Mouse (Mus musculus): ENCODE data around the gene Mogs.

The Mogs gene

DNA sequence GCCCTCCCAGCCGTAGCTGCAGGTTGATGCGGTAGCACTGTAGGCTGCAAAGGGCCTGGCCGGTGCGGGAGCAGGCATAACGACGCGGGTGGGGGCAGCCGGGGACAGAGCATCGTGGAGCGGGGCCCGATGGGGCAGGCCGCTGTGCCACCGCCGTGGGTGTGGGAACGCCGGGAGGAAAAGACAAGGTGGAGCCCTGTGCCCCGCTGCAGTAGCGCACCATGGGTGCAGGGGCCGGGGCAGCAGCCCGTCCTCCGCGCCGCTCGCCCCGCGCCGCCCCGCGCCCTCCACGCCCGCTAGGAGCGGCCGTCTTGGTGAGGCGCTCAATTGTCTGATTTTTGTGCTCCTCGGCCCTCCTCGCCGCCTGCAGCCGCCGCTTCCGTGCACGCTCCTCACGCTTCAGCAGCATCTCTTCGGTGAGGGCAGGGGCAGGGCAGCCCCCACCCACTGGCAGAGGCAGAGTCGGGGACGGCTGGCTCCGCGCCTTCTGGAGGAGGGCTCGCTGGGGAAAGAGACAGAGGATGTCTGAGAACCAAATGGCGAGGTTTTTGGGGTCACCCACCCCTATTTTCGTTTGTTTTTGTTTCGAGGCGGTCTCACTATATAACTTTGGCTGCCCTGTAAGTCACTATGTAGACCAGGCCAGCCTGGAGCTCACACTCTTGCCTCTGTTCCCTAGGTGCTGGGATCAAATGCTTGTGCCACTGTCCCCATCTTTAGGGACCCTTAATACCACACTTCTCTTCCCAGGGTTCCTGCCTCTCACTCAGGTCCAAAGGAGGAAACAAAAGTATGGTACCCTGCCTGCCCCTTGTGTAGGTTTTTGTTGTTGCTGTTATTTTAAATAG, 6.8 kb downstream of the Mogs start:
- no peak for DNase-seq (ENCODE audit: extremely low read depth, low read depth)

DNA sequence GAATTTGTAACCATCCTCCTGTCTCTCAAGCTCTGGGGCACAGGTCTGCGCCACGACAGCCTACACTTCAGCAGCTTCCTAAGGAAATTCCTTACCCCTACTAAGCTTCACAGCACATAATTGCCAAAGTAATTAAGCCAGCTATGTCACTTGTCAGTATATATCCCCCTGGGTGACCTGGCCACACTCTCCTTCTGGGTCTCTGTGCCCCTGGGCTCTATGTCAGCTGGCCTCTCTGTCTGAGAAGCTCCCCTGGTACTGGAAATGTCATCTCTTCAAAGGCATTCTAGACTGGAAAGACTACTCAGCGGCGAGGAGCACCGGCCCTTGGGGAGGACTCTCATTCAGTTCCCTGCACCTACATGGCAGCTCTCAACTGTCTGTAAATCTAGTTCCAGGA, 7.7 kb downstream of the Mogs start:
- DNase-seq (ENCODE audit: extremely low read depth, low read depth), result no peak

DNA sequence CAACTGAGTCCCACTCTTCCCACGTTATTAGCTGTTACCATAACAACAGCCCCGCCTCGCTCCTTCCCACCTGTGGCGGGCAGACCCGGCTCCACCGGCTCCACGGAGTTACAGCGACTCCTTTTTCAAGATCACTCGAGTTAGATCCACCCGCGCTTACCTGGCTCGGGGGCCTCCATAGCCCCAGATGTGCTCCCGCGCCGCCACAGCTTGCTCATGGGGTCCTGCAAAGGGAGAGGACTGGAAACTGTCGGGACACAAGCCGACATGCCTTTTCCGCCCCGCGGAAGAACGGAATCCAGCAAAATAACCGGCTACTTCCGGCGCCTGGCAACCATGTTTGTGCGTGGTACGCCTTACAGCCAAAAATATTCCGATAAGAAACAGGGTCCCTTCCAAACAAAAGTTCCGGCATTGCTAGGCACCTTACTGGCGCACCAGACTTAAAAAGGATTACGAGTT, 9.6 kb downstream of the Mogs start:
- peak; percentile 97 for DNase-seq (ENCODE audit: extremely low read depth, low read depth)

DNA sequence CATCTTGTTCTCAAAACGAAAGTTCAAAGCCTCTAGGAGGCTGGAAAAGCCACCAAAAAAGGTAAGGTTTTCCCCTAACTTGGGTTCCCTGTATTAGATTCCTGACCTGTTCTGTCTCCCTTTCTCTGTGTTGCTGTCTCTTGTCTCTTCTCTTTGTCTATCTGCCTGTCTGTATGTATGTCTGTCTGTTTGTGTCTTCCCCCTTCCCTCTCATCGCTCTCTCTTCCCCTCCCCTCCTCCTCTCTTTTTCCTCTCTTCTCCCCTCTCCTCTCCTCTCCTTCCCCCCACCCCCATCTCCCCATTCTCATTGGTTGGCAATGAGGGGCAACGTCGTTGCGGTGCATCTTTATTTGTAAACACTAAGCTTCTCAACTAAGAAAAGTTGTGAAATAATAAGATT, 10.0 kb downstream of the Mogs start, which contains the start of gene Ino80b:
Gene Ino80b (minus strand): TSS at position 101 of the 400 bp plus-strand sequence.
- DNase-seq (ENCODE audit: extremely low read depth, low read depth), result no peak

DNA sequence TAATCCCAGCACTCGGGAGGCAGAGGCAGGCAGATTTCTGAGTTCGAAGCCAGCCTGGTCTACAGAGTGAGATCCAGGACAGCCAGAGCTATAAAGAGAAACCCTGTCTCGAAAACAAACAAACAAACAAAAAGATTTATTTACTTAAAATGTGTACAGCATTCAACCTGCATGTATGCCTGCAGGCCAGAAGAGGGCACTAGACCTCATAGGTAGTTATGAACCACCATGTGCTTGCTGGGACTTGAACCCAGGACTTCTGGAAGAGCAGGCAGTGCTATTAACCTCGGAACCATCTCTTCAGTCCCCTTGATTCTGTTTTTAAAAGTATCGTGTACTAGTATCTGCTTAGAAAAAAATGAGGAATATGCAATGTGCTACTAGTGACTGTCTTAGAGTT, 12.1 kb downstream of the Mogs start:
- no peak for DNase-seq (ENCODE audit: extremely low read depth, low read depth)

DNA sequence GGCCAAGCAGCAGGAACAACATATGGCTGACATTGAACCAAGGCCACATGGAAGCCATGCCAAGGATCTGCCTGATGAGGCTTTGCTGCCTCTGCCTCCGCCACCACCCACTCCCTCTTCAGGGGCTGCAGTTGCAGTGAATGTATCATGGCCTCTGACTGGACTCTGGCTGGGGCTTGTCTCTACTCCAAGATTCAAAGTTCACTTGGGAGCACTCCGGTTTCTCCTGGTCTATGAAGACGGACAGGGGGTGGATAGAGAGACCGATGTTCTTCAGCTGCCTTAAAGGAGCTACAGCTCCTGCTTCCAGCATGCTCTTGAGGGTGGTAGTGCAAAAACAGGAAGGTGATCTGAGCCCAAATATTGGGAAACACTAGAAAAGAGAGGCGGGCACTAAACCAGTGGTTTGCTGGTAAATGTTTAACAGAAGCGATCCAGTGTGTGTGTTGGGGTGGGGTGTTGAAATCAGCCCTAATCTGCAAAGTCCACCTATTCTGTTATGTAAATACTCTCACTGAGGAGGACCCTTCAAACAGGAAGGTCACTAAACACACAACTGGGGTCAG, 16.3 kb downstream of the Mogs start:
- DNase-seq (ENCODE audit: extremely low read depth, low read depth), result no peak

DNA sequence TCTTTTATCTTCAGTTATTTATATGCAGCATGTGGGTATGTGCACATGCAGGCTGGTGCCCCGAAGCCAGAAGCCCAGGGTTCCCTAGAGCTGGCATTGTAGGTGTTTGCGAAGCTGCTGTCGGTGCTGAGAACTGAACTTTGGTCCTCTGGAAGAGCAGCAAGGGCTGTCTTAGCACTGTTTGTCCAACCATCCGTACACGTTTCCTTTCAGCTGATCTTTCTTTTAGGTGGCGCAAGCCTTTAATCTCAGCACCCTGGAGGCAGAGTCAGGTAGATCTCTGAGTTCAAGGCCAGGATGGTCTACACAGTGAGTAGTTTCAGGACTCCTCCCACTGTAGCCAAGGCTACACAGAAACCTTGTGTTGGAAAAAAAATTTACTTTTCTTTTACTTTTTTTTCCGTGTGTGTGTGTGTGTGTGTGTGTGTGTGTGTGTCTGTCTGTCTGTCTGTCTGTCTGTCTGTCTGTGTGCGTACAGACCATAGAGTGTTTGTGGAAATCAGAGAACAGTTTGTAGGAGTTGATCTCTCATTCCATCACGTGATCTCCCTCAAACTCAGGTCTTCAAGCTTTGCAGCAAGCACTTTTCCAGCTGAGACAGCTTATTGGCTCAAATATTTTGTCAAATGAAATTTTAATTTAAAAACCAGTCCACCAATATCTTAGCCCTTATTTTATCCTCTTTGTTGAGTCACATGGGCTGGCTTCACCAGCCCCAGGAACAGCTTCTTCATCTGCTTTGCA, 17.1 kb downstream of the Mogs start:
- no peak for DNase-seq (ENCODE audit: extremely low read depth, low read depth)

DNA sequence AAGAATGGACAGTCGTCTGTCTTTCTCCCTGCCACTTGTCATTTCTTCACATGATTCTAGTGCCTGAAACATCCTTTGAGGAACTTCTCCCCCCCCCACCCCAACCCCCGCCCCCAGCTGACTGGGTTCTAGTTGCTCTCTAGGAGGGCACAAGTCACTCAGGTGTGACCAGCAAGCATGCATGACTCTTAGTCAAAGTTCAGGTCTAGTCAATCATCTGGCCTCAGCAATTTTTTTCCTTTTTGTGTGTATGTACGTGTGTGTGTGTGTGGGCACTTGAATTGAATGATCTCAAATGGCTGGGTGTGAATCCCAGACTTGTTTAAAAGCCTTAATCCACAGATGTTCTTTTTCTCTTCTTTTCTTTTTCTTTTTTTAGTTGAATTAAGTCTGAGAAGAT, 18.9 kb downstream of the Mogs start:
- no peak for DNase-seq (ENCODE audit: extremely low read depth, low read depth)

DNA sequence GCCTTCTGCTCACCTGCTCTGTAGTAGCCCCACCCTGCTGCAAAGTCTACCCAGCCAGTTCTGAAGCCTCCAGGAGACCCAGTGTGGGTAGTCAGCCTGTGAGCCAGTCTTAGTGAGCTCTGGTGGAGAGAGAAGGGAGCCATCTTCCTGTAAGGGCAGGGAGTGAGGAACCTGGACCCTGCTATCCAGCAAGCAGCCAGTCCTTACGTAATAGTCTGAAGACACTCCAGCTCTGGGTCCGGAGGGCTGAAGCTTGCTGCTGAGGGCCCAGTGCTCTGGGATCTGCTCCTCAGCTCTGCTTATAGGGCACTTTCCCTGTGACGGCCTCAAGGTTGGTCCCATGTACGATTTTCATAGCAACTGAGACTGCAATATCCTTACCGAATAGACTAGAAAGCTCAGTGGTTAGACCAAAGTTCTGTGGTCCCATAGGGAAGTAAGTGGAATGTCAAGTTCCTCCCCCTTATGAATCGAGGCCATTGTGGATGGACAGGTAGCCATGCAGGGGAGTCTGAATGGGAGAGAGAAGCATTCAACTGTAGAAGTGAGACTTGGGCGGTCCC, 19.7 kb downstream of the Mogs start, which contains the start of gene Rtkn:
Gene Rtkn (plus strand): TSS at position 513 of the 563 bp plus-strand sequence.
- no peak for DNase-seq (ENCODE audit: extremely low read depth, low read depth)

DNA sequence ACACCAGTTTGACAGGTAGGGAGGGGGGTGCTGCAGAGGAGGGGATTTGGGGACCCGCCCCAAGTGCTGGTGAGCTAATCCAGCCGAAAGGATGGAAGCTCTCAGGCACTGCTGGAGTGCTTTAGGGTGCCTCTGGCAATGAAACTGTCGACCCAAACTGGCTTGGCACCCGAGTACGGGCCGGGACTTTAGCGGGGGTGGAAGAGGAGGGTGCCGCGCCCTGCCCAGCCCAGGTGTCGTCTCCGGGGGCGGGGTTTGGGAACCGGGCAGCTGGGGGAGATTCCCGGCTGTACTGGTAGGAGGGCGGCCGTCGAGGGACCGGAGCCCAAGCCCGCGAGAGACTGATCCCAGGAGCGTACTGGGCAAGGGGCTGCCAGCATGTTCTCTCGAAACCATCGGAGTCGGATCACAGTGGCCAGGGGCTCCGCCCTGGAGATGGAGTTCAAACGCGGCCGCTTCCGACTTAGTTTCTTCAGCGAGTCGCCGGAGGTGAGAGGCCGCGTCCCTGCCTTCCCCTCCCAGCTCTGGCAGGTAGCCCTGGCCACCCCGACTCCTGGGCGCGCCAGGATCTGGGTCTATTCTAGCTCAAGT, 20.4 kb downstream of the Mogs start:
- no peak for DNase-seq (ENCODE audit: extremely low read depth, low read depth)

DNA sequence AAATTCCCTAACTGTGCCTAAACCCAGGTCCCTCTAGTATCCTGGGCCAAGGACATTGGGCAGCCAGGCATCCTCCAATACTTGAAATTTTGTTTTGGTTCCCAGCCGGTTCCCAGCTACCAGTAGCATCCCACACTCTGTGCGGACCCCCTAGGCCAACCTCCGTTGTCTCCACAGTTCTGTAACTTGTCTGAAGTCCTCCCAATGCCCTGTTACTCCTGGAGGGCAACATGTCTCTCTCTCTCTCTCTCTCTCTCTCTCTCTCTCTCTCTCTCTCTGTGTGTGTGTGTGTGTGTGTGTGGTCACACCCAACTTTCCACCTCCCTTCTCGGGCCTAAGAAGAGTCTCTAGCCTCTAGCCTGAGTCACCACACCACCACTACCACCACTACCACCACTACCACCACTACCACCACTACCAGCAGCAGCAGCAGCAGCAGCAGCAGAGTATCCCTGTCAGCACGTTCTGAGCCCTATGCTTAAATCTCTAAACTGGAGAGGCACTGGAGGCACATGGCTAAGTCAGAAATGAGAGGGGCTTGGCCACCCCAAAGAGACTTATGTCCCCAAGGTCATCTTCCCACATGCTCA, 21.1 kb downstream of the Mogs start:
- DNase-seq (ENCODE audit: extremely low read depth, low read depth), result no peak

DNA sequence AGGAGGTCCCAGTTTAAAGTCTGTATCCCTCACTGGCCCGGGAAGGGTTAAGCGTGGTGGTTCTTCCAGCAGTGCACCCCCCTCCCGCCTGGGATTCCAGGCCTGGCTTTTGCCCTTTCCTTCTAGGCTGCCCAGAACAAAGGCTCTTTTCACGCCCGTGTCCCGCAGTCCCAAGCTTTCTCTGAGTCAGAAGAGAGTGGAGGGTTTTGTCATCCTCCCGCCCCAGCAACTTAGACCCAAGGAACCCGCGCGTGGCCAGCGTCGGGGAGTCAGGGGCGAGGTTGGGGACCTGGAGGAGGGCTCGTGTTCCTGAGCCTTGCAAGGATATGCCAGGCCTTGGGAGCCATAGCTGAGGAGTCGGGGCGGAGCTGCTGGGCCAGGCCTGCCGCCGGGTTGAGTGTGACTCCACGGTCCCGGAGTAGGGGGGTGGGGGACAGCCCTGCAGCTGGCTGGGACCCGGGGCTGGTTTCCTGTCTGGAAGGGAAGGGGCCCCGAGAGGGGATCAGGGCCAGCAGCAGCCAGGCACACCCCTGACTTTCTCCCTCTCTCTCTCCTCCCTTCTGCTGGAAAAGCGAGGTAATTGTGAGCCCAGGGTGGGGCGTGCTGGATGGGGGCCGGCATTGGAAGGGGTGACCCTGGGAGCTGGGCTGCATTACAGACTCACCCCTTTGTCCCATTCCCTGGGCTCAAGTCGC, 21.7 kb downstream of the Mogs start:
- DNase-seq (ENCODE audit: extremely low read depth, low read depth), result no peak

DNA sequence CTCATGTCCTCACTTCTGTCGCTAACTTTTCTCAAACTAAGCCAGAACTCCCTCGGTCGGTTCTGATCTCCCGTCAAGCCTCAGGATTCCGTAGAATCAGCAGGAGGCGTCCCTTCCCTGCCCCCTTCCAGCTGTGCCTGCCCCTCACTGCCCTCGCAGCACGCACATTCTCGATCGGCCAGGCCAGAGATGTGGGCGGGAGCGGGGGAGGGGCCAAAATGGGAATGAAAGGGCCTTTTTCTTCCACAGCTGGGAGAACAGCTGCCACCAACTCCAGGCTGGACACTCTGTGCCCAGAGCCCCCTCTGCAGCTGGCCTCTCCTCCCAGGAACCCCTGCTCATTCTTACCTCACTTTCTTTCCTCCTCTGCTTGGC, 22.3 kb downstream of the Mogs start:
- DNase-seq (ENCODE audit: extremely low read depth, low read depth), result no peak

DNA sequence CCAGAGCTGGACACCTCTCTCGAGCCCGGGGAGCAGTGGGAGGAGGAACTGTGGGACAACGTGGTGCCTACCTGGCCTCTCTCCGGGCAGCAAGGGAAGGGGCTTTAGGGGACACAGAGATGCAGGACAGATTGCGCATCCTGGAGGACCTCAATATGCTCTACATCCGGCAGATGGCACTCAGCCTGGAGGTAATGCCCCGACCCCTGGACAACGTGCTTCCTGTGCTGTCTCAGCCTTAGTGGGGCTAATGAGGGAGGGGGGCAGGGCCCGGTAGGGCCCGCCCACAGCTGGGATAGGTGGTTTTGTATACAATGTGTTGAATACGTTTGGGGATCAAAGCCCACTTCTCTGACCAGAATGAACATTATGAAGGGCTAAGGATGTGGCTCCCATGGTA, 22.8 kb downstream of the Mogs start:
- no peak for DNase-seq (ENCODE audit: extremely low read depth, low read depth)

DNA sequence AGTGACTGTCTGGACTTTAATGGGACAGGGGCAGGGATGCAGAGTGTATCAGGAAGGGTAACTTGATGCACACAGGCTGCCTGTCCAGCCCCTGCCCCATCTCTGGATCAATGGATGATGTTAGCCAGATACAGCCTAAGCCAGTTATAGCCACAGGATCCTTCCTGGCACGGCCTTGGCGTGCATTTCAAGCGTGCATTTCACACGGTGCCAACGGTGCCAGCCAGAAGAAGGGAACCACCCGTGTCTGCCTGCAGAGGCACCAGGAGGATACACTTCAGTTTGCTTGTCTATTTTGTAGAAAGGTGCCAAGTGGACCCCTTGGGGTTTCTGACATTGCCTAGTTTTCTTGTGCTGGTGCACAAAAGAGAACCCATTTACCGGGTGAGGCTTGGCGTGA, 24.7 kb downstream of the Mogs start:
- no peak for DNase-seq (ENCODE audit: extremely low read depth, low read depth)

DNA sequence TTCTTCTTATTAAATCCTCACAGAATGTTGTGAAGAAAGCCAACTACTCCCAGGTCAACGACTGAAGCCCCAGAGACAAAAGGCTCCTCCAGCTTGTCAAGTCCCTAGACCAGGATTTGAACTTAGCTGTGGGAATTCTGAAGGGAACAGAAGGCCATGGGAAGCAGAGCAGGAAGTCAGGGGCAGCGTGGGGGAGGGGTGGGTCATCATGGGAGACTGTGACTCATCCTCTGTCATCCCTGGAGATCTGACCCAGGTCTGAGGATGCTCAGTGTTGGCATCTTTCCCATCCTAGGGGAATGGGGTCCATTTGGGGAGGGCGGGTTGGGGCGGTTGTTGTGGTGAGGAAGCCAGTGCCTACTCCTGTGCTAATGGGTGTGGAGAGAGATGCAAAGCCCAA, 26.3 kb downstream of the Mogs start:
- DNase-seq (ENCODE audit: extremely low read depth, low read depth), result no peak

DNA sequence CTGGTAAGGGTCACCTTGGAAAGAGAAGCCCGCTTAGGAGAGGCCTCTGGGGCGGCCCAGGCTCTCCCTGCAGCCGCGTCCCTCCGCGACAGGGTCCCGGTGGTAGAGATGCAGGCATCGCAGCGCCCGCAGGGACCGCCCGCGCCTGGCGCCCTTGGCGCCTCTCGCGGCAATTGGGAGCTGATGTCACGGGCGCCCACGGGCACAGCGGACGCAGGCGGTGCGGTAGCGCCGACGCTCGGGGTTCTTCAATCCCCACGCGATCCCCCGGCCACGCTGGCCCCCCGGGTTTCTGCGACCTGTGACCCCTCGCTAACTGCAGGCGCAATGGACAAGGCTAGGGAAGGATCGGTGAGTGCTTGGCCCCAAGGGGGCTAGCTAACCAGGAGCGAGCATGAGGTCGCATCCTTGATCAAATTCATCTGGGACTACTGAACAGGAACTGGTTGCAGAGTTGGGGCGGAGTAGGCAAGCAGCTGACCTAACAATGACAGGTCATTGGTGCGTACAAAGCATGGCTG, 27.0 kb downstream of the Mogs start:
- DNase-seq (ENCODE audit: extremely low read depth, low read depth), result no peak

DNA sequence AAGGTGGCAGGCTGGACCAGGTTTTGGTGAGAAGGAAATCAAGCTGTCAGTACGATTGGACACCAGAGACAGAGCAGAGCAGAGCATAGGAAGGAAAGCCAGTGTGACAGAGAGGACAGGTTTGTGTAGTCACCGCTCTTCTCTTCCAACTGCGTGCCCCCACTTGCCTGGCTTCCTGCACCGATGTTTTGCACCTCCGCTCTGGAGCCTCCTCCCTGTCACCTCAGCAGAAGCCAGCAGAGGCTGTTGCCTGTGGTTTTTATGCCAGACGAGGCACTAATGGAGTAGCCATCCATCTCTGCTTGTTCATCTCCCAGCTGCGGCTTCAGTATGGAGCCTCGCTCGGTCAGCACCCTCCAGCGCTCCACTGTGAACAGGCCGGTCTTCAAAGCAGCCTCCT, 27.6 kb downstream of the Mogs start:
- no peak for DNase-seq (ENCODE audit: extremely low read depth, low read depth)

DNA sequence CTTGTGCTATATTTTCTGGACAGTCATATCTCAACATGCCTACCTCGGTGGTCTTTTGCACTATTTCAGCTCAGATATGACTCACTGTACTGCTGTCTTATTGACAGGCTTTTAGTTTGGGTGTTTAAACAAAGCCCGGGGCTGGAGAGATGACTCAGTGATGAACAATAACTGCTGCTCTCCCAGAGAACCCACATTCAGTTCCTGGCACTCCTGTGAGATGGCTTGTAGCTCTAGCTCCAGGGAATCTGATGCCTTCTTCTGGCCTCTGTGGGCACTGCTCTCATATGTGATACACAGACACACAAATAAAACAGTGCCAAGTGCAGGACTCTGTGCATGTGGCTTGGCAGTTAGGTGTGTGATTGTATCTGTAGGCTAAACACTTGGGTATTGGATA, 29.9 kb downstream of the Mogs start:
- DNase-seq (ENCODE audit: extremely low read depth, low read depth), result no peak

DNA sequence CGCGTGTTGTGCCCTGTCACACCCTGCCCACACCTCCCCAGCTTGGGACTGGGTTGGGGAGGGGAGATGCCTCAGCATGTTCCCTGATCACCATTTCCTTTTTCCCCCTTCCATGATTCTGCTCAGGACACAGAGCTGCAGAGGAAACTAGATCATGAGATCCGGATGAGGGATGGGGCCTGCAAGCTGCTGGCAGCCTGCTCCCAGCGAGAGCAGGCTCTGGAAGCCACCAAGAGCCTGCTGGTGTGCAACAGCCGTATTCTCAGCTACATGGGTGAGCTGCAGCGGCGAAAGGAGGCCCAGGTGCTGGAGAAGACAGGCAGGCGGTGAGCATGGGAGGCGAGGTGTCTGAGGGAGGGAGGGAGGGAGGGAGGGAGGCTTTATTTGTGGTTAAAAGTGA, 30.5 kb downstream of the Mogs start:
- DNase-seq (ENCODE audit: extremely low read depth, low read depth), result no peak

Data from MEL-GATA-1-ER (cell line).